Mouse (Mus musculus): Measurements from ENCODE around the gene Pts. TPM values are rescaled to one million over a fixed set of nuclear protein-coding genes. Genes with fewer than 3 reads are reported as not detected.
A peak's percentile ranks its signal among the peaks of the same experiment; 100 is the strongest.

The Pts gene
- polyA plus RNA-seq, 1 experiment: 29.4 TPM

GRCm38 (mm10) chr9:50497076-50497475 is 31.4 kb downstream of the Pts start:
- H3K4me2 ChIP-seq (ENCODE audit: low read depth): peak overlapping the region; percentile 43
- H3K4me3 ChIP-seq: no peak overlapping the region
- H3K36me3 ChIP-seq (ENCODE audit: control insufficient read depth, insufficient read depth): no peaks in the 10 kb centered on the region
- H3ac ChIP-seq (ENCODE audit: control insufficient read depth, insufficient read length): no peak overlapping the region
- peak in 1 of 3 experiments; percentile 24 for TF ChIP-seq MYOG (IDR thresholded peaks at IDR 0.05; ENCODE audit: control insufficient read depth in 1 of 3, insufficient read depth in 1 of 3, insufficient read length in 2 of 3, low read depth in 2 of 3)
- no peak for TF ChIP-seq POLR2AphosphoS2 (IDR thresholded peaks at IDR 0.05; ENCODE audit: insufficient read length, low read depth)
- H3K79me2 ChIP-seq (ENCODE audit: control insufficient read depth, insufficient read depth): no peaks in the 10 kb centered on the region
- H3K27me3 ChIP-seq (ENCODE audit: control insufficient read depth, insufficient read depth, insufficient read length): no peaks in the 10 kb centered on the region

- Histone ChIP-seq H3K4me3 (no peak overlapping the region), H3K4me2 (ENCODE audit: low read depth) (no peak overlapping the region), H3K36me3 (ENCODE audit: control insufficient read depth, insufficient read depth) (no peaks in the 10 kb centered on the region), H3K27me3 (ENCODE audit: control insufficient read depth, insufficient read depth, insufficient read length) (no peaks in the 10 kb centered on the region), H3ac (ENCODE audit: control insufficient read depth, insufficient read length) (no peak overlapping the region), H3K79me2 (ENCODE audit: control insufficient read depth, insufficient read depth) (no peaks in the 10 kb centered on the region)
- TF ChIP-seq E2F4 (IDR thresholded peaks at IDR 0.05; ENCODE audit: insufficient read depth): no peak
- TF ChIP-seq POLR2A (IDR thresholded peaks at IDR 0.05; ENCODE audit: insufficient read length, low read depth): no peak
- no peak for TF ChIP-seq REST (IDR thresholded peaks at IDR 0.05; ENCODE audit: insufficient read depth, insufficient read length)
- no peak for TF ChIP-seq POLR2AphosphoS2 (IDR thresholded peaks at IDR 0.05; ENCODE audit: insufficient read length, low read depth)
- TF ChIP-seq MAX (IDR thresholded peaks at IDR 0.05; ENCODE audit: low read depth): no peak
- no peak for TF ChIP-seq MYOD1 (IDR thresholded peaks at IDR 0.05; ENCODE audit: control insufficient read depth in 1 of 3, insufficient read length in 2 of 3, low read depth in 2 of 3)
- TF ChIP-seq USF1 (IDR thresholded peaks at IDR 0.05; ENCODE audit: low read depth): no peak
- no peak for TF ChIP-seq CEBPB (IDR thresholded peaks at IDR 0.05; ENCODE audit: insufficient read depth, poor library complexity, severe bottlenecking)
- no peak for TF ChIP-seq TCF3 (IDR thresholded peaks at IDR 0.05; ENCODE audit: insufficient read length, low read depth)
- no peak for TF ChIP-seq MYOG (IDR thresholded peaks at IDR 0.05; ENCODE audit: control insufficient read depth in 1 of 3, insufficient read depth in 1 of 3, insufficient read length in 2 of 3, low read depth in 2 of 3)
- TF ChIP-seq SRF (IDR thresholded peaks at IDR 0.05; ENCODE audit: control insufficient read depth, insufficient read length, low read depth): no peak
- no peak for TF ChIP-seq TCF12 (IDR thresholded peaks at IDR 0.05; ENCODE audit: insufficient read depth, poor library complexity, severe bottlenecking)
Observed at GRCm38 (mm10) chr9:50496546-50496945, 32.0 kb downstream of the Pts start.

- Histone ChIP-seq H3K79me2 (ENCODE audit: control insufficient read depth, insufficient read depth) (no peaks in the 10 kb centered on the region), H3K27me3 (ENCODE audit: control insufficient read depth, insufficient read depth, insufficient read length) (no peaks in the 10 kb centered on the region), H3K4me2 (ENCODE audit: low read depth) (no peak overlapping the region), H3K36me3 (ENCODE audit: control insufficient read depth, insufficient read depth) (no peaks in the 10 kb centered on the region), H3K4me3 (no peak overlapping the region), H3ac (ENCODE audit: control insufficient read depth, insufficient read length) (no peak overlapping the region)
- TF ChIP-seq USF1 (IDR thresholded peaks at IDR 0.05; ENCODE audit: low read depth) (no peak), POLR2AphosphoS2 (IDR thresholded peaks at IDR 0.05; ENCODE audit: insufficient read length, low read depth) (no peak), POLR2A (IDR thresholded peaks at IDR 0.05; ENCODE audit: insufficient read length, low read depth) (no peak), CEBPB (IDR thresholded peaks at IDR 0.05; ENCODE audit: insufficient read depth, poor library complexity, severe bottlenecking) (no peak), E2F4 (IDR thresholded peaks at IDR 0.05; ENCODE audit: insufficient read depth) (no peak), TCF12 (IDR thresholded peaks at IDR 0.05; ENCODE audit: insufficient read depth, poor library complexity, severe bottlenecking) (no peak), REST (IDR thresholded peaks at IDR 0.05; ENCODE audit: insufficient read depth, insufficient read length) (no peak), SRF (IDR thresholded peaks at IDR 0.05; ENCODE audit: control insufficient read depth, insufficient read length, low read depth) (no peak)
Observed at GRCm38 (mm10) chr9:50496151-50496505, 32.4 kb downstream of the Pts start.

GRCm38 (mm10) chr9:50495405-50496150 is 32.9 kb downstream of the Pts start:
- TF ChIP-seq MYOG (IDR thresholded peaks at IDR 0.05; ENCODE audit: control insufficient read depth in 1 of 3, insufficient read depth in 1 of 3, insufficient read length in 2 of 3, low read depth in 2 of 3) (no peak), SRF (IDR thresholded peaks at IDR 0.05; ENCODE audit: control insufficient read depth, insufficient read length, low read depth) (no peak), REST (IDR thresholded peaks at IDR 0.05; ENCODE audit: insufficient read depth, insufficient read length) (no peak), TCF3 (IDR thresholded peaks at IDR 0.05; ENCODE audit: insufficient read length, low read depth) (no peak), USF1 (IDR thresholded peaks at IDR 0.05; ENCODE audit: low read depth) (no peak), TCF12 (IDR thresholded peaks at IDR 0.05; ENCODE audit: insufficient read depth, poor library complexity, severe bottlenecking) (no peak), MYOD1 (IDR thresholded peaks at IDR 0.05; ENCODE audit: control insufficient read depth in 1 of 3, insufficient read length in 2 of 3, low read depth in 2 of 3) (no peak), CEBPB (IDR thresholded peaks at IDR 0.05; ENCODE audit: insufficient read depth, poor library complexity, severe bottlenecking) (no peak), MAX (IDR thresholded peaks at IDR 0.05; ENCODE audit: low read depth) (no peak), E2F4 (IDR thresholded peaks at IDR 0.05; ENCODE audit: insufficient read depth) (no peak), POLR2A (IDR thresholded peaks at IDR 0.05; ENCODE audit: insufficient read length, low read depth) (no peak), POLR2AphosphoS2 (IDR thresholded peaks at IDR 0.05; ENCODE audit: insufficient read length, low read depth) (no peak)
- no peak overlapping the region for H3ac ChIP-seq (ENCODE audit: control insufficient read depth, insufficient read length)
- H3K36me3 ChIP-seq (ENCODE audit: control insufficient read depth, insufficient read depth): no peaks in the 10 kb centered on the region
- H3K4me2 ChIP-seq (ENCODE audit: low read depth): no peak overlapping the region
- no peaks in the 10 kb centered on the region for H3K79me2 ChIP-seq (ENCODE audit: control insufficient read depth, insufficient read depth)
- H3K4me3 ChIP-seq: no peak overlapping the region
- no peaks in the 10 kb centered on the region for H3K27me3 ChIP-seq (ENCODE audit: control insufficient read depth, insufficient read depth, insufficient read length)

- no peaks in the 10 kb centered on the region for H3K27me3 ChIP-seq (ENCODE audit: control insufficient read depth, insufficient read depth, insufficient read length)
- no peak for TF ChIP-seq SRF (IDR thresholded peaks at IDR 0.05; ENCODE audit: control insufficient read depth, insufficient read length, low read depth)
- no peak for TF ChIP-seq POLR2AphosphoS2 (IDR thresholded peaks at IDR 0.05; ENCODE audit: insufficient read length, low read depth)
- no peak for TF ChIP-seq MYOD1 (IDR thresholded peaks at IDR 0.05; ENCODE audit: control insufficient read depth in 1 of 3, insufficient read length in 2 of 3, low read depth in 2 of 3)
- no peak for TF ChIP-seq TCF12 (IDR thresholded peaks at IDR 0.05; ENCODE audit: insufficient read depth, poor library complexity, severe bottlenecking)
- no peak for TF ChIP-seq TCF3 (IDR thresholded peaks at IDR 0.05; ENCODE audit: insufficient read length, low read depth)
- no peak for TF ChIP-seq CEBPB (IDR thresholded peaks at IDR 0.05; ENCODE audit: insufficient read depth, poor library complexity, severe bottlenecking)
- no peak for TF ChIP-seq USF1 (IDR thresholded peaks at IDR 0.05; ENCODE audit: low read depth)
- TF ChIP-seq POLR2A (IDR thresholded peaks at IDR 0.05; ENCODE audit: insufficient read length, low read depth): no peak
- no peak for TF ChIP-seq MAX (IDR thresholded peaks at IDR 0.05; ENCODE audit: low read depth)
- no peak for TF ChIP-seq REST (IDR thresholded peaks at IDR 0.05; ENCODE audit: insufficient read depth, insufficient read length)
- no peaks in the 10 kb centered on the region for H3K36me3 ChIP-seq (ENCODE audit: control insufficient read depth, insufficient read depth)
- H3K4me3 ChIP-seq: no peak within 1 kb of the TSS
- no peaks in the 10 kb centered on the region for H3K79me2 ChIP-seq (ENCODE audit: control insufficient read depth, insufficient read depth)
- no peak within 1 kb of the TSS for H3K4me2 ChIP-seq (ENCODE audit: low read depth)
- H3ac ChIP-seq (ENCODE audit: control insufficient read depth, insufficient read length): no peak within 1 kb of the TSS
Observed at GRCm38 (mm10) chr9:50494311-50494710, 34.2 kb downstream of the Pts start, which contains the start of gene Plet1. Gene Plet1, plus strand, starts transcription at chr9:50494525.

All from myocyte (in vitro differentiated cells).